Comparison of ENCODE assay signal across 22 mouse cellular contexts in genomic region chr2:21497965-21498364, GRCm38 (mm10).
DNase-seq lines count a peak whose midpoint lies in the region; ATAC-seq lines count a peak whose summit lies in the region.
"Had no signal": no experiment of that assay in that cellular context is flagged by ENCODE, and none has a peak within 500 bp of the region (broad histone marks: within the 10 kb centered on the region; RNA-seq: fewer than 3 reads in every experiment).

No protein-coding gene starts in this region.

- H3K4me3 ChIP-seq in heart, embryonic 10.5 days = no peak overlapping the region
- H3K4me3 ChIP-seq in midbrain, embryonic 14.5 days (replicated peaks; ENCODE audit: low read depth, low read length) = no peak overlapping the region
- no peak overlapping the region for H3K4me3 ChIP-seq in midbrain, embryonic 10.5 days
- H3K4me3 ChIP-seq: embryonic facial prominence, embryonic 15.5 days; hindbrain, embryonic 15.5 days; layer of hippocampus, adult 2 months; myocyte; neural tube, embryonic 13.5 days had no signal

- no peak overlapping the region for H3K27ac ChIP-seq in heart, embryonic 10.5 days
- H3K27ac ChIP-seq in midbrain, embryonic 14.5 days (replicated peaks; ENCODE audit: low read depth, low read length) = no peak overlapping the region
- no peak overlapping the region for H3K27ac ChIP-seq in midbrain, embryonic 10.5 days (replicated peaks)
- H3K27ac ChIP-seq: embryonic facial prominence, embryonic 15.5 days; hindbrain, embryonic 15.5 days; layer of hippocampus, adult 2 months; neural tube, embryonic 13.5 days had no signal

- 15% methylated on average over 1 of the region's 1 CpGs for WGBS in heart, embryonic 10.5 days
- 61% methylated on average over 1 of the region's 1 CpGs for WGBS in midbrain, embryonic 14.5 days
- WGBS in midbrain, embryonic 10.5 days = 85% methylated on average over 1 of the region's 1 CpGs

- H3K4me2 ChIP-seq in midbrain, embryonic 14.5 days (ENCODE audit: low read length) = no peak overlapping the region
- H3K4me2 ChIP-seq: embryonic facial prominence, embryonic 15.5 days; heart, embryonic 11.5 days; hindbrain, embryonic 15.5 days; neural tube, embryonic 13.5 days had no signal

- no peaks in the 10 kb centered on the region for H3K4me1 ChIP-seq in heart, embryonic 10.5 days
- no peaks in the 10 kb centered on the region for H3K4me1 ChIP-seq in midbrain, embryonic 14.5 days (ENCODE audit: control insufficient read depth, insufficient read depth, low read length)
- no peaks in the 10 kb centered on the region for H3K4me1 ChIP-seq in midbrain, embryonic 10.5 days
- H3K4me1 ChIP-seq: embryonic facial prominence, embryonic 15.5 days; hindbrain, embryonic 15.5 days had no signal

- DNase-seq in heart, embryonic 10.5 days (ENCODE audit: low spot score) = peak; percentile 74
- DNase-seq in heart, postnatal 14 days = no peak
- peak; percentile 8 for DNase-seq in midbrain, embryonic 14.5 days
- no peak for DNase-seq in midbrain, embryonic 10.5 days (ENCODE audit: low spot score)
- DNase-seq in Muller cell, postnatal 12 days (ENCODE audit: inconsistent ontology term) = peak; percentile 11
- DNase-seq in brain, adult 2 months (ENCODE audit: low read depth, low spot score) = peak; percentile 17
- no peak for DNase-seq in right cerebral cortex, adult 2 months (ENCODE audit: low spot score in 2 of 2)
- no peak for DNase-seq in gastrocnemius, postnatal 14 days
- DNase-seq: adrenal gland, postnatal 36 days; kidney, postnatal 25 days; layer of hippocampus, postnatal 36 days; lung, postnatal 4 days; right cerebral cortex, postnatal 14 days; spleen, adult 18-20 months; thymus, postnatal 14 days had no signal

- no peak for ATAC-seq in midbrain, embryonic 14.5 days (ENCODE audit: low FRiP score, low TSS enrichment)
- ATAC-seq: intestine, embryonic 16.5 days had no signal

- H3K27me3 ChIP-seq in heart, embryonic 10.5 days (ENCODE audit: insufficient read depth, poor library complexity, severe bottlenecking) = no peaks in the 10 kb centered on the region
- H3K27me3 ChIP-seq in midbrain, embryonic 14.5 days (ENCODE audit: control insufficient read depth, insufficient read depth, low read length) = no peaks in the 10 kb centered on the region
- H3K27me3 ChIP-seq in midbrain, embryonic 10.5 days (ENCODE audit: low read depth, poor library complexity, severe bottlenecking) = no peaks in the 10 kb centered on the region
- H3K27me3 ChIP-seq: embryonic facial prominence, embryonic 15.5 days; hindbrain, embryonic 15.5 days; neural tube, embryonic 13.5 days had no signal

- no peaks in the 10 kb centered on the region for H3K9me3 ChIP-seq in heart, embryonic 10.5 days
- H3K9me3 ChIP-seq in midbrain, embryonic 14.5 days (ENCODE audit: control insufficient read depth, low read length) = no peaks in the 10 kb centered on the region
- H3K9me3 ChIP-seq in midbrain, embryonic 10.5 days (replicated peaks) = no peaks in the 10 kb centered on the region; the same call in 1 of the 2 replicates
- H3K9me3 ChIP-seq: embryonic facial prominence, embryonic 15.5 days; hindbrain, embryonic 15.5 days; neural tube, embryonic 13.5 days had no signal

- no peaks in the 10 kb centered on the region for H3K36me3 ChIP-seq in heart, embryonic 10.5 days
- H3K36me3 ChIP-seq in midbrain, embryonic 14.5 days (ENCODE audit: control insufficient read depth, insufficient read depth, low read length) = no peaks in the 10 kb centered on the region
- H3K36me3 ChIP-seq in midbrain, embryonic 10.5 days = no peaks in the 10 kb centered on the region
- H3K36me3 ChIP-seq: embryonic facial prominence, embryonic 15.5 days; hindbrain, embryonic 15.5 days; neural tube, embryonic 13.5 days had no signal

- H3K9ac ChIP-seq in midbrain, embryonic 14.5 days (replicated peaks; ENCODE audit: low read length) = no peak overlapping the region
- H3K9ac ChIP-seq: embryonic facial prominence, embryonic 15.5 days; hindbrain, embryonic 15.5 days; neural tube, embryonic 13.5 days had no signal

- intact Hi-C loops in heart, postnatal 14 days (cut with DNase I) = no loop called here
- intact Hi-C loops in gastrocnemius, postnatal 14 days (cut with DNase I; ENCODE audit: low total_unique reads) = no loop called here

Comparison
In these comparisons a context has a peak if more than half of its experiments do, and no peak if none do; other contexts are left out.
1. DNase-seq: peak in heart, embryonic 10.5 days (single experiment), midbrain, embryonic 14.5 days (single experiment), Muller cell, postnatal 12 days (single experiment) and brain, adult 2 months (single experiment); none in heart, postnatal 14 days (0 of 2), midbrain, embryonic 10.5 days (single experiment), right cerebral cortex, adult 2 months (0 of 2) and gastrocnemius, postnatal 14 days (single experiment).